Mouse (Mus musculus) thymus, adult 2 months (tissue): ENCODE results near the gene Hpcal1. TPM values are rescaled to one million over a fixed set of nuclear protein-coding genes. Genes with fewer than 3 reads are reported as not detected.

Experiments used
- DNase-seq: peaks from one replicate; pipeline ENCODE4 v3.0.0; 2021
- H3K27ac ChIP-seq: fragments of 200-500 bp; 2 replicates; pipeline ENCODE4 v1.5.1; 2012; ENCODE audit warnings: low read length, control low read depth; ENCODE audit not compliant: control insufficient read depth, insufficient read depth
- H3K27me3 ChIP-seq: fragments of 200-500 bp; 2 replicates; pipeline ENCODE4 v1.6.1; 2012; ENCODE audit warnings: mild to moderate bottlenecking, low read length, moderate library complexity, mixed read lengths; ENCODE audit not compliant: control insufficient read depth, insufficient read depth
- H3K36me3 ChIP-seq: fragments of 200-500 bp; 2 replicates; pipeline ENCODE4 v1.6.1; 2012; ENCODE audit warnings: mild to moderate bottlenecking, low read length, moderate library complexity; ENCODE audit not compliant: control insufficient read depth, insufficient read depth
- H3K4me1 ChIP-seq: fragments of 200-500 bp; replicated peaks from 2 replicates; pipeline ENCODE4 v1.6.1; 2012; ENCODE audit warnings: low read length; ENCODE audit not compliant: control insufficient read depth, insufficient read depth
- H3K4me3 ChIP-seq: fragments of 200-500 bp; 2 replicates; pipeline ENCODE4 v1.5.1; 2012; ENCODE audit warnings: mild to moderate bottlenecking, low read length, control low read depth, moderate library complexity; ENCODE audit not compliant: control insufficient read depth, insufficient read depth
- CTCF ChIP-seq: fragments of 200-500 bp; IDR thresholded peaks from 2 replicates; pipeline ENCODE4 v1.5.1; 2012; ENCODE audit warnings: mild to moderate bottlenecking, control low read depth, low read length, moderate library complexity, borderline replicate concordance; ENCODE audit not compliant: control insufficient read depth, poor library complexity, insufficient read depth; ENCODE audit errors: extremely low read depth
- POLR2A ChIP-seq: fragments of 200-500 bp; IDR thresholded peaks from 2 replicates; pipeline ENCODE4 v1.6.1; 2012; ENCODE audit warnings: mild to moderate bottlenecking, low read length, control low read depth, moderate library complexity; ENCODE audit not compliant: control insufficient read depth, poor library complexity, insufficient read depth; ENCODE audit errors: extremely low read depth
- WGBS: fragments of 180-500 bp; shearing (Covaris S2); methylation state at CpG from one replicate; pipeline ENCODE4 v1.1.7; 2018; 5-methylcytosine and 5-hydroxymethylcytosine counted together
- polyA plus RNA-seq: library from polyadenylated mRNA; depleted of rRNA; stranded (reverse); fragments of >200 nt; gene quantifications from 2 replicates; pipeline ENCODE4 v1.2.3, GENCODE M21; 2012

The Hpcal1 gene
- polyA plus RNA-seq, 1 experiment = 322 TPM

DNA sequence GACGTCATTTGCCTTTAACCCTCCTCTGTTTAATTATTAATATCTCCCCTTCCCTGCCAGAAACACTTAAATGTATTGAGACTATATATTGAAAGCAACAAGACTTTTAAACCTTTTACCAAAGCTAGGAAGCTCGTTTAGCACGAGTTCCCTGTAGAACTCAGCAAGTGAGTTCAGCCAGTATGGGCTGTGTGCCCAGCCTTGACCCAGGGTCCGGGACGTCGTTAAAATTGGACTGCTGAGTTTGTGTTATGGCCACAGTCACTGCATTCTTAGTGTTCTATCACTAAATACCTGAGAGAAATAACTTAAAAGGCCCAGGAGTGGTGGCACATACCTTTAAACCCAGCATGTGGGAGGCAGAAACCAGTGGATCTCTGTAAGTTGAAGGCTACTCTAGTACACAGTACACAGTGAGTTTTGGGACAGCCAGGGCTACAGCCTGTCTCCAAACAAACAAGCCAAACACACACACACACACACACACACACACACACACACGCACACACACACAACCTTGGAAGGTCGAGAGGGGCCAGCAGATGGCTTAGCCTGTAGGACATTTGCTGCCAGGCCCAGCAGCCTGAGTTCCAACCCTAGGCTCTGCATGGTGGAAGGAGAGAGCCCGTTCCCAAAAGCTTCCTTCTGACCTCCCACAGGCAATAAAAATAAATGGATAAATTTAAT, 11.7 kb downstream of the Hpcal1 start:
- H3K4me3 ChIP-seq = no peak overlapping the region
- TF ChIP-seq POLR2A (no peak), CTCF (no peak)
- H3K27me3 ChIP-seq = no peaks in the 10 kb centered on the region
- DNase-seq = no peak
- peaks cover 16% of the 10 kb centered on the region for H3K4me1 ChIP-seq
- 76% methylated on average over 9 of the region's 9 CpGs for WGBS
- H3K36me3 ChIP-seq = no peaks in the 10 kb centered on the region
- peak overlapping the region; percentile 6; the same call in 1 of the 2 replicates for H3K27ac ChIP-seq

- H3K27ac ChIP-seq = peak overlapping the region; percentile 6; the same call in 1 of the 2 replicates
- no peak for TF ChIP-seq CTCF
- TF ChIP-seq POLR2A = no peak
- 28% methylated on average over 6 of the region's 6 CpGs for WGBS
- H3K4me1 ChIP-seq = peaks cover 16% of the 10 kb centered on the region
- no peaks in the 10 kb centered on the region for H3K36me3 ChIP-seq
- no peak overlapping the region for H3K4me3 ChIP-seq
- H3K27me3 ChIP-seq = no peaks in the 10 kb centered on the region
- DNase-seq = no peak
Observed at GRCm38 (mm10) chr12:17702944-17703335, 12.3 kb downstream of the Hpcal1 start.

- TF ChIP-seq POLR2A (no peak), CTCF (no peak)
- Histone ChIP-seq H3K4me3 (no peak overlapping the region), H3K4me1 (peaks cover 21% of the 10 kb centered on the region), H3K36me3 (no peaks in the 10 kb centered on the region), H3K27me3 (no peaks in the 10 kb centered on the region), H3K27ac (no peak overlapping the region)
- WGBS = 97% methylated on average over 3 of the region's 3 CpGs
- no peak for DNase-seq
Observed at GRCm38 (mm10) chr12:17703866-17704265, 13.2 kb downstream of the Hpcal1 start.

- no peaks in the 10 kb centered on the region for H3K36me3 ChIP-seq
- H3K27ac ChIP-seq = no peak overlapping the region
- TF ChIP-seq POLR2A (no peak), CTCF (no peak)
- peaks cover 43% of the 10 kb centered on the region for H3K4me1 ChIP-seq
- H3K27me3 ChIP-seq = no peaks in the 10 kb centered on the region
- DNase-seq = no peak
- H3K4me3 ChIP-seq = no peak overlapping the region
Observed at GRCm38 (mm10) chr12:17707472-17707871, 16.8 kb downstream of the Hpcal1 start.

DNA sequence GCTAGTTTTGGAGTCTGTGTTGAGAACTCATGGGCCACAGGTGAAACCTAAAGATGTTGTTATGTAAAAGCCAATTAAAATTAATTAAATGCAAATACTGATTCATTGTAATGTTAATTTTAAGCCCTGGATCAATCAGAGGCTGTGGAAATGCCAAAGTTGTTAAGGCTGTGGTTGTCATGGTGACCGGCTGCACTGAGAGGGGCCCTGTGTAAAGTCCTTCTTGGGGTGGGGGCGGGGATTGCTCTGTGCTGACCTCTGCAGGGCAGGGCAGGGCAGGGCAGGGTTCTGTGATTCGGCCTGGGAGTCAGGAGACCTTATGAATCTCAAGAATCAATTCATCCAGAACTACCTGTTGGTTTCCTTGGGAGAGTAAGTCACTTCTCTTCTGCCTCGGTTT, 18.8 kb downstream of the Hpcal1 start:
- no peak for TF ChIP-seq POLR2A
- peak; percentile 10; the same call in 1 of the 2 replicates for TF ChIP-seq CTCF
- H3K36me3 ChIP-seq = no peaks in the 10 kb centered on the region
- no peaks in the 10 kb centered on the region for H3K27me3 ChIP-seq
- H3K27ac ChIP-seq = no peak overlapping the region
- no peak for DNase-seq
- H3K4me3 ChIP-seq = no peak overlapping the region
- peaks cover 34% of the 10 kb centered on the region for H3K4me1 ChIP-seq
- WGBS = 90% methylated on average over 4 of the region's 4 CpGs

DNA sequence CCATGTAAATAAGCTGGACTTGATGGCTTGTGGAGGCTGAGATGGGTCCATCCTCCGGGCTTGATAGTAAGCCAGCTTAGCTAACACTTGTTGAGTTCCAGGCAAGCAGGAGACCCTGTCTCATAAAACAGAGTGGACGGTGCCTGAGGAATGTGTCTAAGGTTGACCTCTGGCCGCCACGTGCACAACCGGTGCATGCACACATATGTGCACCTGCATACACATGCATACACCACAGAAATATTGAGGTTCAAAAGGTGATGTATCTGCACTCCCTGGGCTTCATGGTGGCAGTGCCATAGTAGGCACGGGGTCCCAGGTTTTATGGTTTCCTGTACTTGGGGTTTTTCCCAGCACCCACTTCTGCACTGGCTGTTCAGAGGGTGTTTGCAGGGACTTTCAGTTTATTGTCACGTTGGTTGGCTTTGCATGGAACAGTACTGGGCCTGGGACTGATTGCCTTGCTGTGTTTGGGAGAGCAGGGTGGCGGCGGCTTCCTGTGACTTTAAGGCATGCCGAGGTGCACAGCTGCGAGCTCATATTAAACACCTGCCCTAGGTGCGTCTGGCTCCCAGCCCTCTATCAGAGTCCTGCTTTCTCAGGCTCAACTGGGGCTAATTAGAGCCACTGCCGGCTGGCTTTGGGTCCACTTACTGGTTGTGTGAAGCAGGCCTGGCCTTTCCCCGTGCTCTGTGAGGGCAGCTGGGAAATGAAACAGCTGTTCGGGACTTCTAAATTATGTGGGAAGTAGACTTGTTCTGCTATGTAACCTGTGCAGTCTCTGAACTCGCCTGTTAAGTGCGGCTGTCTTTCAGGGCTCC, 19.5 kb downstream of the Hpcal1 start:
- 0 out of 2 replicates have a peak, but pooled peaks have one; percentile 16 for TF ChIP-seq POLR2A
- TF ChIP-seq CTCF = 0 out of 2 replicates have a peak, but pooled peaks have one; percentile 9
- H3K27me3 ChIP-seq = no peaks in the 10 kb centered on the region
- peak overlapping the region; percentile 66 for H3K27ac ChIP-seq
- WGBS = 31% methylated on average over 17 of the region's 17 CpGs
- DNase-seq = peak; percentile 40
- no peak overlapping the region for H3K4me3 ChIP-seq
- H3K36me3 ChIP-seq = no peaks in the 10 kb centered on the region
- H3K4me1 ChIP-seq = peaks cover 36% of the 10 kb centered on the region
